Mouse (Mus musculus): Measurements from ENCODE around the gene Nrcam. TPM values are rescaled to one million over a fixed set of nuclear protein-coding genes. Genes with fewer than 3 reads are reported as not detected.

Nrcam gene
- polyA plus RNA-seq, 1 experiment from 2014 or later = 125 TPM

Other genes with a start within 250 kb of the Nrcam start
- gene Dnajb9, start 118.6 kb upstream of the Nrcam start, polyA plus RNA-seq (2015; fragmentation: Nextera tagmentation; extraction: Ambion mirVana) = 33.6 and 34.2 TPM in 2 replicates
- 127 and 130 TPM in 2 replicates for gene Pnpla8, start 107.5 kb upstream of the Nrcam start, polyA plus RNA-seq (2015; fragmentation: Nextera tagmentation; extraction: Ambion mirVana)

Data from hindbrain, embryonic 16.5 days (tissue).